Mouse (Mus musculus): ENCODE measurements around the gene Trnau1ap.
A peak's percentile ranks its signal among the peaks of the same experiment; 100 is the strongest.
"Not testable (repeated sequence)": the region's sequence is repeated elsewhere in the genome, so short reads cannot be mapped to it uniquely, and the experiment has no call there.

The Trnau1ap gene

GRCm38 (mm10) chr4:132301486-132301885 is 27.9 kb downstream of the Trnau1ap start:
- DNase-seq (ENCODE audit: low spot score), result no peak

GRCm38 (mm10) chr4:132299849-132300248 is 29.5 kb downstream of the Trnau1ap start:
- DNase-seq (ENCODE audit: low spot score), result no peak

GRCm38 (mm10) chr4:132295696-132296390 is 33.5 kb downstream of the Trnau1ap start:
- DNase-seq (ENCODE audit: low spot score), result no peak

- no peak for DNase-seq (ENCODE audit: low spot score)
Observed at GRCm38 (mm10) chr4:132293682-132294240, 35.6 kb downstream of the Trnau1ap start.

GRCm38 (mm10) chr4:132292988-132293387 is 36.4 kb downstream of the Trnau1ap start:
- DNase-seq (ENCODE audit: low spot score), result no peak

GRCm38 (mm10) chr4:132291624-132292335 is 37.6 kb downstream of the Trnau1ap start:
- DNase-seq (ENCODE audit: low spot score), result no peak

GRCm38 (mm10) chr4:132291056-132291455 is 38.3 kb downstream of the Trnau1ap start:
- DNase-seq (ENCODE audit: low spot score), result no peak

GRCm38 (mm10) chr4:132288840-132289239 is 40.5 kb downstream of the Trnau1ap start:
- DNase-seq (ENCODE audit: low spot score), result not testable (repeated sequence)

- no peak for DNase-seq (ENCODE audit: low spot score)
Observed at GRCm38 (mm10) chr4:132275949-132276348, 53.4 kb downstream of the Trnau1ap start.

GRCm38 (mm10) chr4:132274156-132274862 is 55.0 kb downstream of the Trnau1ap start, which contains the start of gene Taf12:
Gene Taf12 (plus strand): TSS chr4:132274375.
- peak; percentile 94 for DNase-seq (ENCODE audit: low spot score)

- DNase-seq (ENCODE audit: low spot score), result no peak
Observed at GRCm38 (mm10) chr4:132273166-132273565, 56.2 kb downstream of the Trnau1ap start.

GRCm38 (mm10) chr4:132269740-132270560 is 59.4 kb downstream of the Trnau1ap start:
- DNase-seq (ENCODE audit: low spot score), result peak; percentile 88

GRCm38 (mm10) chr4:132268871-132269739 is 60.2 kb downstream of the Trnau1ap start:
- peak; percentile 61 for DNase-seq (ENCODE audit: low spot score)

- no peak for DNase-seq (ENCODE audit: low spot score)
Observed at GRCm38 (mm10) chr4:132266835-132267349, 62.4 kb downstream of the Trnau1ap start.

- DNase-seq (ENCODE audit: low spot score), result no peak
Observed at GRCm38 (mm10) chr4:132263313-132263712, 66.0 kb downstream of the Trnau1ap start.

- no peak for DNase-seq (ENCODE audit: low spot score)
Observed at GRCm38 (mm10) chr4:132262358-132262616, 67.1 kb downstream of the Trnau1ap start.
